Mouse (Mus musculus) kidney, adult 10 weeks (tissue): ENCODE data around the gene Olfr548-ps1. TPM values are rescaled to one million over a fixed set of nuclear protein-coding genes. Genes with fewer than 3 reads are reported as not detected.

Source experiments
- polyA plus RNA-seq: library from polyadenylated mRNA; stranded (reverse); fragments of 350-450 nt; fragmentation: Illumina TruSeq; extraction: RNeasy Lipid Tissue Mini Kit (QIAGEN cat#74804); gene quantifications from one replicate; pipeline ENCODE4 v1.2.3, GENCODE M21; 2014; ENCODE audit warnings: low read depth, low replicate concordance

Olfr548-ps1 gene
- not detected for polyA plus RNA-seq

GRCm38 (mm10) chr7:102540596-102540995 lies at the start of gene Olfr548-ps1:
TSS of gene Olfr548-ps1 (plus strand) at chr7:102540896.

DNA sequence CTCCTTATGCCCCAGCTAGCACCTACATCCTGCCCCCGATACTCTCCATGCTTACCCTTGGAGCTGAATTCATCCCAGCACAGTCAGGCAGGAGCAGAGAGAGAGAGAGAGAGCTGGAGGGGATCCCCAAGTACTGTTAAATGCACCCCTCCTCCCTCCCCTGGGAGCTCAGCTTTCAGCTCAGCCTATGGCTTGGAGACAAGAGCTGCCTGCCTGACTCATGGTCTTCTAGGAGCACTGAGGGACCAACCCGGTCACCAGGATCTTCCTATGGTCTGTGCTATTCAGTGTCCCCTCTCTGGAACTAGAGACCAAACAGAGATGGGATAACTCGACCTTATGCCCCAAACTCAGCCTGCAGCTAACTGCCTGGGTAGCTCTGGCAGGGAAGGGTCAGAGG lies 41.2 kb upstream of the Olfr548-ps1 start, which contains the start of gene Olfr545:
TSS of gene Olfr545 (minus strand) at position 101 of the 400 bp plus-strand sequence.

GRCm38 (mm10) chr7:102534449-102534848 lies 6.2 kb upstream of the Olfr548-ps1 start, which contains the start of gene Olfr547:
TSS of gene Olfr547 (plus strand) at chr7:102534749.

GRCm38 (mm10) chr7:102549570-102549969 lies 8.9 kb downstream of the Olfr548-ps1 start, which contains the start of gene Olfr549:
TSS of gene Olfr549 (plus strand) at chr7:102549870.

GRCm38 (mm10) chr7:102564999-102565997 lies 24.6 kb downstream of the Olfr548-ps1 start, which contains the start of gene Trim21:
TSS of gene Trim21 (minus strand) at chr7:102565486.

GRCm38 (mm10) chr7:102571142-102571541 lies 30.4 kb downstream of the Olfr548-ps1 start, which contains the start of gene Olfr550:
TSS of gene Olfr550 (plus strand) at chr7:102571442.

GRCm38 (mm10) chr7:102591786-102592185 lies 51.1 kb downstream of the Olfr548-ps1 start, which contains the start of gene Olfr551:
TSS of gene Olfr551 (minus strand) at chr7:102591886.

Other genes starting within 250 kb of the Olfr548-ps1 start
- gene Rrm1, start 99.2 kb upstream of the Olfr548-ps1 start, polyA plus RNA-seq = 22.6 TPM
- not detected for gene Olfr543, start 59.2 kb upstream of the Olfr548-ps1 start, polyA plus RNA-seq
- gene Olfr544, start 52.6 kb upstream of the Olfr548-ps1 start, polyA plus RNA-seq = not detected
- gene Olfr545, start 41.3 kb upstream of the Olfr548-ps1 start, polyA plus RNA-seq = not detected
- not detected for gene Olfr547, start 6.1 kb upstream of the Olfr548-ps1 start, polyA plus RNA-seq
- gene Olfr549, start 9.0 kb downstream of the Olfr548-ps1 start, polyA plus RNA-seq = not detected
- gene Trim21, start 24.6 kb downstream of the Olfr548-ps1 start, polyA plus RNA-seq = 8.2 TPM
- not detected for gene Olfr550, start 30.5 kb downstream of the Olfr548-ps1 start, polyA plus RNA-seq
- not detected for gene Olfr551, start 51.0 kb downstream of the Olfr548-ps1 start, polyA plus RNA-seq
- not detected for gene Olfr552, start 56.9 kb downstream of the Olfr548-ps1 start, polyA plus RNA-seq
- not detected for gene Olfr553, start 77.3 kb downstream of the Olfr548-ps1 start, polyA plus RNA-seq
- gene Olfr554, start 97.5 kb downstream of the Olfr548-ps1 start, polyA plus RNA-seq = not detected
- gene Olfr555, start 117.9 kb downstream of the Olfr548-ps1 start, polyA plus RNA-seq = not detected
- gene Olfr556, start 124.0 kb downstream of the Olfr548-ps1 start, polyA plus RNA-seq = not detected
- gene Trim68, start 146.4 kb downstream of the Olfr548-ps1 start, polyA plus RNA-seq = 5.0 TPM
- not detected for gene Olfr557, start 155.0 kb downstream of the Olfr548-ps1 start, polyA plus RNA-seq
- gene Olfr558, start 161.3 kb downstream of the Olfr548-ps1 start, polyA plus RNA-seq = 5.7 TPM
- gene Olfr33, start 178.2 kb downstream of the Olfr548-ps1 start, polyA plus RNA-seq = not detected
- gene Olfr559, start 186.6 kb downstream of the Olfr548-ps1 start, polyA plus RNA-seq = not detected
- gene Olfr560, start 218.5 kb downstream of the Olfr548-ps1 start, polyA plus RNA-seq = not detected
- 0.97 TPM for gene Olfr78, start 218.6 kb downstream of the Olfr548-ps1 start, polyA plus RNA-seq
- not detected for gene Olfr561, start 230.3 kb downstream of the Olfr548-ps1 start, polyA plus RNA-seq